Mouse (Mus musculus) forebrain, postnatal 0 days (tissue): ENCODE data around the gene Hyal2. TPM values are rescaled to one million over a fixed set of nuclear protein-coding genes. Genes with fewer than 3 reads are reported as not detected.

ENCODE experiments used
- ATAC-seq: fragments of 200-750 bp; cut with Nextera tagmentation; 2 replicates; pipeline ENCODE4 v1.8.0; 2017; ENCODE audit warnings: mild to moderate bottlenecking, moderate library complexity
- DNase-seq: peaks from one replicate; pipeline ENCODE4 v3.0.0-alpha.2; 2015
- H3K27ac ChIP-seq: fragments of 300-500 bp; sonication (generic); 2 replicates; pipeline ENCODE4 v1.5.1; 2014; ENCODE audit warnings: low read depth, mild to moderate bottlenecking, antibody characterized with exemption, low read length, moderate library complexity, mixed read lengths
- H3K27me3 ChIP-seq: fragments of 300-500 bp; sonication (generic); 2 replicates; pipeline ENCODE4 v1.6.1; 2014; ENCODE audit warnings: mild to moderate bottlenecking, low read length, mixed read lengths; ENCODE audit not compliant: insufficient read depth
- H3K36me3 ChIP-seq: fragments of 300-500 bp; sonication (generic); 2 replicates; pipeline ENCODE4 v1.6.1; 2014; ENCODE audit warnings: mild to moderate bottlenecking, moderate library complexity; ENCODE audit not compliant: insufficient read depth
- H3K4me1 ChIP-seq: fragments of 300-500 bp; sonication (generic); 2 replicates; pipeline ENCODE4 v1.6.1; 2014; ENCODE audit warnings: antibody characterized with exemption; ENCODE audit not compliant: insufficient read depth
- H3K4me2 ChIP-seq: fragments of 300-500 bp; sonication (generic); 2 replicates; pipeline ENCODE4 v1.6.1; 2014; ENCODE audit warnings: low read depth, mild to moderate bottlenecking, moderate library complexity
- H3K4me3 ChIP-seq: fragments of 300-500 bp; sonication (generic); 2 replicates; pipeline ENCODE4 v1.5.1; 2014; ENCODE audit warnings: low read depth, low read length, mixed read lengths
- H3K9ac ChIP-seq: fragments of 300-500 bp; sonication (generic); 2 replicates; pipeline ENCODE4 v1.6.1; 2014; ENCODE audit warnings: mild to moderate bottlenecking
- H3K9me3 ChIP-seq: fragments of 300-500 bp; sonication (generic); 2 replicates; pipeline ENCODE4 v1.6.1; 2016; ENCODE audit warnings: low read length
- CTCF ChIP-seq: sonication (generic); IDR thresholded peaks from 2 replicates; pipeline ENCODE4 v1.5.1; 2016; ENCODE audit warnings: antibody characterized with exemption, control low read depth, low read depth
- WGBS: fragments of 180-500 bp; shearing (Covaris S2); extraction: QIAGEN DNeasy Blood & Tissue Kit; methylation state at CpG from one replicate; pipeline ENCODE4 v1.1.7; 2014; 5-methylcytosine and 5-hydroxymethylcytosine counted together
- polyA plus RNA-seq: library from polyadenylated mRNA; unstranded; fragments of >200 nt; fragmentation: Nextera tagmentation; extraction: Ambion mirVana; gene quantifications from 2 replicates; pipeline ENCODE4 v1.2.1, GENCODE M21; 2015
- total RNA-seq: library from RNA; depleted of rRNA; stranded (reverse); fragments of >200 nt; gene quantifications from 2 replicates; pipeline ENCODE4 v1.2.3, GENCODE M21; 2014

Hyal2 gene
- total and polyA plus RNA-seq, 2 experiments from 2014 or later: 43.1 to 51.5 TPM

DNA sequence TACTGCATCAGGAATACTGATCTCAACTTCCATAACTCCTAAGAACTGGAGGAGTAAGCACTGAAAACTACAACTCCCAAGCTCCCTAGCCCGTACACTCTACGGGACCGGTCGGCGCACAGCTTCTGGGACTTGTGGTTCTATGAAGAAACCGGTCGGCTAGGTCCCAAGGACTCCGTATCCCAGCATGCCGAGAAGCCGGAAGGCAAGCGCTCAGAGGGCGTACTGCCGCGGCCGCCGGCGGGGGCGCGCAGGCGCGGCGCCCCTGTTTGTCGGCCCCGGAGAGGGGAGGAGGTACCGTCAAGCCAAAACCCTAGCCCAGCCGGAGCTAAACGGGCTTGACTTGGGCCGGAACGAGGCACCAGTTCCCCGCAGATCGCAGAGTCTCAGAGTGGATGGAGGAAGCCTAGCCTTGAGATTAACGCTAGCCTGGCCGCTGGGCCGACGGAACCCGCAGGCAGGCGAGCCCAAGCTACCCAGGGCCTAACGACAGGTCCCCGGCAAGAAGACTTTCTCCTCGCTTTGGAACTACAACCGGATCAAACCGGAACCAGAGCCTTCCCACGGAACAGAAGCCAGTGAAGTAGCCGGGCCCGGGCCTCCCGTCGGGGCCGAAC is 33.8 kb upstream of the Hyal2 start, which contains the start of gene Tmem115:
Tmem115 (plus strand) TSS at position 155 of the 617 bp plus-strand sequence.
- H3K27me3 ChIP-seq: no peaks in the 10 kb centered on the region
- ATAC-seq: peak; percentile 100
- peak; percentile 52 for TF ChIP-seq CTCF
- H3K9me3 ChIP-seq: no peaks in the 10 kb centered on the region
- H3K4me3 ChIP-seq: peak within 1 kb of the TSS; percentile 90
- peak within 1 kb of the TSS; percentile 85 for H3K9ac ChIP-seq
- peaks cover 16% of the 10 kb centered on the region for H3K36me3 ChIP-seq
- peak within 1 kb of the TSS; percentile 98 for H3K4me2 ChIP-seq
- DNase-seq: peak; percentile 98
- H3K27ac ChIP-seq: peak within 1 kb of the TSS; percentile 85
- WGBS: under 1% methylated on average over 48 of the region's 48 CpGs
- peaks cover 22% of the 10 kb centered on the region for H3K4me1 ChIP-seq

DNA sequence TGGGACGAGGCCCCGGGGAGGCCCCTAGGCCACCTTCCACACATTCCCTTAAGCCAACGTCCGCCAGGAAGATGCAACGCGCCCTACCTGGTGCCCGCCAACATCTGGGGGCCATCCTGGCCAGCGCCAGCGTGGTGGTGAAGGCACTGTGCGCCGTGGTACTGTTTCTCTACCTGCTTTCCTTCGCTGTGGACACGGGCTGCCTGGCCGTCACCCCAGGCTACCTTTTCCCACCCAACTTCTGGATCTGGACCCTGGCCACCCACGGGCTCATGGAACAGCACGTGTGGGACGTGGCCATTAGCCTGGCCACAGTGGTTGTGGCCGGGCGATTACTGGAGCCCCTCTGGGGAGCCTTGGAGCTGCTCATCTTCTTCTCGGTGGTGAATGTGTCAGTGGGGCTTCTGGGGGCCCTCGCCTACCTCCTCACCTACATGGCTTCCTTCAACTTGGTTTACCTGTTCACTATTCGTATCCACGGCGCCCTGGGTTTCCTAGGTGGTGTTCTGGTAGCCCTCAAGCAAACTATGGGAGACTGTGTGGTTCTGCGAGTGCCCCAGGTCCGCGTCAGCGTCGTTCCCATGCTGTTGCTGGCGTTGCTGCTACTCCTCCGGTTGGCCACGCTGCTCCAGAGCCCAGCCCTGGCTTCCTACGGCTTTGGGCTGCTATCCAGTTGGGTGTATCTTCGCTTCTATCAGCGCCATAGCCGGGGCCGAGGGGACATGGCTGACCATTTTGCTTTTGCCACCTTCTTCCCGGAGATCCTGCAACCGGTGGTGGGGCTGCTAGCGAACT is 33.1 kb upstream of the Hyal2 start:
- no peak for ATAC-seq
- WGBS: under 1% methylated on average over 40 of the region's 40 CpGs

DNA sequence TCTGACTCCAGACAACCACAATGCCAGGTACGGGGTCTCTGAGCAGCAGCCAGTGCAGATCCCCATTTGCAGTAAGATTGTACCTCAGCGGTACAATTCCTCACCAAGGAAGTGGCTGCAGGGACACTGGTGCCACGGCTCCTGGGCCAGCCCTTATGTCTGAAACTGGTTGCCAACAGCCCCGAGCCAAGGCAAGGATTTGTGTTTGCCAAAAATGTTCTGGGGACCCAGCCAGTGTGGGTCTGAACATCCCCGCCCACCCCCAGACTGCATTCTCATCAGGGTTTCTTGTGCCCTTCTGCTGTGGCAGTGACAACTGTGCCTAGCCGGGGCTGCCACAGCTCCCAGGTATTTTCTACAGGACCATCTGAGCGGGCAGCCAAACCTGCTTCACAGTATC is 29.5 kb upstream of the Hyal2 start:
- Histone ChIP-seq H3K27me3 (no peaks in the 10 kb centered on the region), H3K36me3 (peaks cover 32% of the 10 kb centered on the region), H3K27ac (no peak overlapping the region), H3K4me2 (no peak overlapping the region), H3K9ac (no peak overlapping the region), H3K4me3 (no peak overlapping the region), H3K4me1 (peaks cover 36% of the 10 kb centered on the region), H3K9me3 (no peaks in the 10 kb centered on the region)
- ATAC-seq (no peak), DNase-seq (no peak)
- no peak for TF ChIP-seq CTCF
- 76% methylated on average over 7 of the region's 7 CpGs for WGBS

More for the DNA sequence above, 33.1 kb upstream of the Hyal2 start:
- no peaks in the 10 kb centered on the region for H3K27me3 ChIP-seq
- H3K4me3 ChIP-seq: peak overlapping the region; percentile 90
- H3K4me1 ChIP-seq: peaks cover 22% of the 10 kb centered on the region
- TF ChIP-seq CTCF: no peak
- DNase-seq: no peak
- peak overlapping the region; percentile 85 for H3K27ac ChIP-seq
- H3K9me3 ChIP-seq: no peaks in the 10 kb centered on the region
- peak overlapping the region; percentile 98 for H3K4me2 ChIP-seq
- peaks cover 23% of the 10 kb centered on the region for H3K36me3 ChIP-seq
- peak overlapping the region; percentile 85 for H3K9ac ChIP-seq

DNA sequence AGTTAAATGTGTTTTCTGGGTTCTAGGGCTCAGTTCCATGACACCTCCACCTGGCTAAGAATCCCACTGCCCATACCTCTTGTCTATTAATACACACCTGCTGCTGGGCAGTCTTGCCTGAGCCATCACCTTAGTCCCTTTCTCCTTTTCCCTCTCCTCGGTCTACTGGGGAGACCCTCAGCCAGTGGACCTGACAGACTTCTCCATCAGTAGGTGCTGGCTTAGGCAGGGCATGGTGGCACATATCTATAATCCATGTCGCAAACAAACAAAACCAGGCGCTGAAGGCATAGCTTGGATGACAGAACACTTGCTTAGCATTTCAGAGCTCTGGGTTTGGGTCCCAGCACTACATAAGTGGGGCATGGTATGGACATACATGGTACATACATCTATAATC is 29.0 kb upstream of the Hyal2 start:
- DNase-seq (no peak), ATAC-seq (no peak)
- Histone ChIP-seq H3K9me3 (no peaks in the 10 kb centered on the region), H3K9ac (no peak overlapping the region), H3K27ac (no peak overlapping the region), H3K4me3 (no peak overlapping the region), H3K36me3 (peaks cover 32% of the 10 kb centered on the region), H3K4me2 (no peak overlapping the region), H3K4me1 (peaks cover 36% of the 10 kb centered on the region), H3K27me3 (no peaks in the 10 kb centered on the region)
- WGBS: 95% methylated on average over 3 of the region's 3 CpGs
- no peak for TF ChIP-seq CTCF

DNA sequence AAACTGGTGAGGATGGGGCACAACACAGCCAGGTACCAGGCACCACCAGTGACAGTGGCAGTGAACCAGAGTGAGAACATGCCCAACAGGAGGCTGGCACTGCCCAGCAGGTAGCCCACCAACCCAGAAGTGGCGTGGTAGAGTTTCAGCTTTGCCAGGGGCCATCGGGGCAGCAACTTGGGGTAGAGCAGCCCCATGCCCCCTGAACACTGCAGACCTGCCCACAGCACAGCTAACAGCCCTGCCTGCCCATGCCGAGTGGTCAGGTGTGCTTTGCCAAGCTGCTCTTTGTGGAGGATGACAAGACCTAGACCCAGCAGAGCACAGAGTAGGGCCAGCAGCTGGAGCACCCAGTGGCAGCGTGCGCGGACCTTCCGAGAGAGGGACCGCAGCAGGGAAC is 27.8 kb upstream of the Hyal2 start:
- no peak for ATAC-seq
- Histone ChIP-seq H3K4me2 (no peak overlapping the region), H3K36me3 (peaks cover 42% of the 10 kb centered on the region), H3K9me3 (no peaks in the 10 kb centered on the region), H3K9ac (no peak overlapping the region), H3K27me3 (no peaks in the 10 kb centered on the region), H3K4me1 (peaks cover 36% of the 10 kb centered on the region), H3K4me3 (no peak overlapping the region), H3K27ac (no peak overlapping the region)
- DNase-seq: no peak
- WGBS: 96% methylated on average over 8 of the region's 8 CpGs
- no peak for TF ChIP-seq CTCF

DNA sequence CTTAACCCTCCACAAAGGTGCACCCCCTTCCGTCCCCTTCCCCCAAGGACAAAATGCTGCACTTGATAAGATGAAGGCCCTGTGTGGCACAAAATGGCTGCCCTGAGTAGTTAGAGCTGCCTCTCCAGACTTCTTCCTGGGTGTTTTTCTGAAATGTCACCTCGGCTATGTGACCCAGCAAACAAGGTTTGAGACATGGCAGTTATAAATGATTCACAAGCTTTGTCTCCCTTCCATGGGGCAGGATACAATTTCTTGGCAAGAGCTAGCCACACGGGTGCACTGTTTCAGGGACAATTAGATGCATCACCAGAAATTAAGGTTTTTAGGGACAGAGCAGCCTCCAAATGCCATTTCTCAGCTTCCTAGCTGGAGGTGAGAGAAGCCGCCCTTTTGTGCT is 27.3 kb upstream of the Hyal2 start:
- H3K36me3 ChIP-seq: peaks cover 46% of the 10 kb centered on the region
- no peaks in the 10 kb centered on the region for H3K9me3 ChIP-seq
- ATAC-seq (no peak), DNase-seq (no peak)
- H3K9ac ChIP-seq: no peak overlapping the region
- H3K27me3 ChIP-seq: no peaks in the 10 kb centered on the region
- no peak overlapping the region for H3K4me3 ChIP-seq
- peaks cover 34% of the 10 kb centered on the region for H3K4me1 ChIP-seq
- no peak overlapping the region for H3K27ac ChIP-seq
- no peak for TF ChIP-seq CTCF
- WGBS: 76% methylated on average over 4 of the region's 4 CpGs
- H3K4me2 ChIP-seq: no peak overlapping the region

DNA sequence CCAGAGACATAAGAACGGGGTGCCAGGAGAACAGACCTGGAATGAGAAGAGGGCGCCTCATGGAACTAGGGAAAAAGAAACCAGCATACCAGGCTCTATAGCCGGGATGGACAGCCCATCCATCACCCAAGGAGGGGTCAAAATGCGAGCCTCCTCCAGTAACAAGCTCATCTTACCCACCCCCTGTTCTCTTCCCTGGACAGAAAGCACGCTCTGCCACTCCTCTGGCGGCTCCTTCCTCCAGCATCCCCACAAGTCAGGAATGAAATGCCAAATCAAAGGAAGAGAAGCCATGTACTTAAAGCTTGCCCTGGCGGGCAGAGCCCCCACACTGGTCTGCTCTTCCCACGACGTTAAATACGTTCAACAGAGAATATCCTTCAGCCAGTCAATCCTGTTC is 26.7 kb upstream of the Hyal2 start:
- Histone ChIP-seq H3K4me3 (peak overlapping the region; percentile 65), H3K27me3 (no peaks in the 10 kb centered on the region), H3K4me2 (peak overlapping the region; percentile 68), H3K9ac (peak overlapping the region; percentile 62), H3K36me3 (peaks cover 46% of the 10 kb centered on the region), H3K4me1 (peaks cover 28% of the 10 kb centered on the region), H3K27ac (peak overlapping the region; percentile 30; the same call in 1 of the 2 replicates), H3K9me3 (no peaks in the 10 kb centered on the region)
- DNase-seq (no peak), ATAC-seq (no peak)
- WGBS: 45% methylated on average over 10 of the region's 10 CpGs
- no peak for TF ChIP-seq CTCF
